Mouse (Mus musculus) liver, adult 2 months (tissue): ENCODE measurements around the gene Fat4.

Experiments
- CTCF ChIP-seq: fragments of 200-500 bp; IDR thresholded peaks from 2 replicates; pipeline ENCODE4 v1.5.1; 2011; ENCODE audit warnings: low read depth, low read length, control low read depth
- POLR2A ChIP-seq: fragments of 200-500 bp; IDR thresholded peaks from 2 replicates; pipeline ENCODE4 v1.6.1; 2011; ENCODE audit warnings: low read length, control low read depth; ENCODE audit not compliant: insufficient read depth; ENCODE audit errors: extremely low read depth

DNA sequence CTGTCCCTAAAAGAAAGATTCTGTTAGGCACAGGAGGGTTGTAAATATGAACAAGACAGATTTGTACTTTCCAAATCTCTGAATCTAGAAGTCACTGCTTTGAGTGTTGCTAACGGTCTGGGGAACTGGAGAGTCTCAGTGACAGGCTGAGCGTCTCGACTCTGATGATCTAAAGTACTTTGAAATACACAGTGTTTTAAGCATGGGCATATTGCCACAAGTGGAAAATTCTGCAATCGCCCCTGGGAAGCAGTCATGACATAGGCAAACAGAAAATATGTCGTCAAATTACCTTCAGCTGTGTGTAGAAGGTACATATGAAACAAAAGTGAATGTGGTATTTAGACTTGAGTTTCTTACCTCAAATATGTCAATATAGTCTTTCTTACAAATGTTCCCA lies 51.4 kb downstream of the Fat4 start:
- TF ChIP-seq CTCF = no peak
- TF ChIP-seq POLR2A = no peak
